Mouse (Mus musculus): ENCODE measurements around the gene Fam43a.
A peak's percentile ranks its signal among the peaks of the same experiment; 100 is the strongest.

The Fam43a gene

DNA sequence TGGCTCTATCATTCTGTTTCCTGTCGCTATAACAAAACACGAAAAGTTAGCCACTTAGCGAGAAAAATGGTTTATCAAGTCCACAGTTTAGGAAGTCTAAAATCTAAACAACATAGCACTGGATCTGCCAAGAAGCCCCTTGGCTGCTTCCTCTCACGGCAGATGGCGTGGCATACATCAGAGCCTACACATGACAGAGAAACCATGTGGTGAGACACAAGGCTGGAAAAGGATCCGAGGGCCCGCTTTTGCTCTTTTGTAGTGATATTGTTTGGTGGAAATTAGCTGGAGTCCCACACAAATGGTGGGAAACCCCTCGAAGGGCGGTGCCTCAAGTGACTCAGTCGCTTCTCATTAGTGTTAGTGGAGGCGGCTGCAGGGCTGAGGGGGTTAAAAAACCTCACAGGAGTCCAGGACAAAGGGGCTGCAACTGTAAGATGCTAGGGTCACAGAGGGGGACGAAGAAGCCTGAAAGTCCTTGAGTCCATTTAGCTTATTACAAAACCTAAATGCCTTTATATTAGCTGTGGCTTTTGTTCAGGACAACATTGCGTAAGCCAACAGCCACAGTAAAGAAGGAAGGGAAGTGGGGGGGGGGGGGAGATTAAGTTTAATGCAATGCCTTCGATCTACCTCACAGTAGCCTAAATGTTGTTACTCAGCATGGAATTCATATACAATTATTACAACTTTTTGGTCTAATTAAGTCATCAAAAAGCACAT is 3.5 kb upstream of the Fam43a start:
- peak; percentile 73 to 79 for DNase-seq (ENCODE audit: low spot score in 2 of 2)

DNA sequence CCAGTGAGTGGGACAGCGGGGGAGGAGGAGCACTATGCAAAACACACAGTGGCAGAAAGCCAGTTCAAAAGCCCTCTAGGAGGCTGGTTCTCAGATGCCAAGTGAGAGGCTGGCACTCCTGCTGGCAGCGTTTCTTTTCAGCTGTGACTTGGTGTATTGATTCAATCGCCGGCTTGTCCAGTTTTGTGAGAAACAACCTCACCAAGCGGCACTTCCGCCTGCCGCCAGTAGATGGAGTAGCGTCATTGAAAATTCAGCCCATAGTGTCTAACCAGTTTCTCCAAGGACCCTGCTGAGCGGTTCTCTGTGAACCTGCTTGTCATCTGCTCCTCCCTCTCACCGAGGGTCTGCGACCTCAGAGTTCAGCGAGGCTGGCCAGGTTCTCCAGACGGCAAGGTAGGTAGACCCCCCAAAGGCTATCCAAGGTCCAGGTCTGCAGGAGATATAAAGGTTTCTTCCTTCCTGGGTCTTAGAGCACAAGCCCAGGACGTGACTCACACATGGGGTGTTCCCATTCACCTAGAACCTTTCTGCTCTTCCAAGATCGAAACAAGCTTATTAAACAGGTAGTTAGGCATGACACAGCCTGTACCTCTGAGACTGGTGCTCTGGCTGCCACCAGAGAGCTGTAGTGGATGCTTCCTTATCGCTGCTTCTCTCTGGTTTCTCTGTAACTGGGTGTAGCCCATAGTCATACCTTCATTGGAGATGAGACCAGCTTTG is 2.4 kb upstream of the Fam43a start:
- DNase-seq (ENCODE audit: low spot score in 2 of 2): peak; percentile 94 to 95

DNA sequence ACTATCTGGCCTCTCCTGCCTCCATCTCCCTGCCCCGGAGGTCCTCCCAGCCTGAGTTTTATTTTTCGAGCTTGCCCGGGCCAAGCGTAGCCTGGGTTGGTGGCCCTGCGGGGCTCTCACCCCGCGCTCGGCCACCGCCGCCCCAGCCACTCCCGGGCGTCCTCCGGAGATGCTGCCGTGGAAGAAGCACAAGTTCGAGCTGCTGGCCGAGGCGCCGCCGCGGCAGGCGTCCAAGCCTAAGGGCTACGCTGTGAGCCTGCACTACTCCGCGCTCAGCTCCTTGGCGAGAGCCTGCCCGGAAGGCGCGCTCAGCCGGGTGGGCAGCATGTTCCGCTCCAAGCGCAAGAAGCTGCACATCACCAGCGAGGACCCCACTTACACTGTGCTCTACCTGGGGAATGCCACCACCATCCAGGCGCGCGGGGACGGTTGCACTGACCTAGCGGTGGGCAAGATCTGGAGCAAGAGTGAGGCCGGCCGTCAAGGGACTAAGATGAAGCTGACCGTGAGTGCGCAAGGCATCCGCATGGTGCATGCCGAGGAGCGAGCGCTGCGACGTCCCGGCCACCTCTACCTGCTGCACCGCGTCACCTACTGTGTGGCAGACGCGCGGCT is 1.0 kb downstream of the Fam43a start:
- peak; percentile 55 to 64 for DNase-seq (ENCODE audit: low spot score in 2 of 2)

DNA sequence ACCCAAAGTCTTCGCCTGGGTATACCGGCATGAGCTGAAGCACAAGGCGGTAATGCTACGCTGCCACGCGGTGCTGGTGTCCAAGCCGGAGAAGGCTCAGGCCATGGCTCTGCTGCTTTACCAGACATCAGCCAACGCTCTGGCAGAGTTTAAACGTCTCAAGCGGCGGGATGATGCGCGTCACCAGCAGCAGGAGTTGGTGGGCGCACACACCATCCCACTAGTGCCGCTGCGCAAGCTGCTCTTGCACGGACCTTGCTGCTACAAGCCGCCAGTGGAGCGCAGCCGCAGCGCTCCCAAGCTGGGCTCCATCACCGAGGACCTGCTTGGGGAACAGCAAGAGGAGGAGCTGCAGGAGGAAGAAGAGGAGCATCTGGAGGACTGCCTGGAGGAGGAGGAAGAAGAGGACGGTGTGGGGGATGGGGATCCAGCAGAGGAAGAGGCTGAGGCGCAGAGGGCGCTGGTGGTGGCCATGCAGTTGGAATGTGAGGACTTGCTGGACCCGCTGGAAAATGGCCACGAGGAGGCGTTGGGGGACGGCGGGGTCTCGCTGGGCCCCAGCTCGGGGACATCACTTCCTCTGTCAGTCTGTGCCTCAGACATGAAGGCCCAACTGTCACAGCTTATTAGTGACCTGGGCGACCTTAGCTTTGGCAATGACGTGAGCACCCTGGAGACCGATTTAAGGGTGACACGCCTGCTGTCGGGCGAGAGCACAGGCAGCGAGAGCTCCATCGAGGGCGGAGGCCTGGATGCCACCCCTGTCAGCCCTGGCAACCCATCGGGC is 1.7 kb downstream of the Fam43a start:
- DNase-seq (ENCODE audit: low spot score in 2 of 2): peak; percentile 63 to 65

DNA sequence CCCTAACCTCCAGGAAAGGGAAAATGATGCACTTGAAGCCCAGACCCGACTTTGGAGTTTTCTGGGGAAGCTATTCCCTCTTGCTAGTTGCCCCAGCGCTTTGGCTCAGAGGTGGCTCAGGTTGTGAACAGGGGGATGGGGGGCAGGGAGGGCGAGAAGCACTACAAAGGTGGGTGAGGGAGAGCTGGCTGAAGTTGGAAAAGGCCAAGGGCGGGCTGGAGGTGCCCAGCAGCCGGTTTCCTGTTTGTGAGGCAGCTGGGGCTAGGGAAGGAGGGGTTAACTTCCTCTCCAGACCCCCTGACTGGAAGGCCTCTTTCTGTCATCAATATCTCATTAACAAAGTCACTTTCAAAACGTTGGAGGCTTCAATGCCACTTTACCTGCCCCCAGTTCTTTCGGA is 2.4 kb downstream of the Fam43a start:
- DNase-seq (ENCODE audit: low spot score in 2 of 2): no peak

DNA sequence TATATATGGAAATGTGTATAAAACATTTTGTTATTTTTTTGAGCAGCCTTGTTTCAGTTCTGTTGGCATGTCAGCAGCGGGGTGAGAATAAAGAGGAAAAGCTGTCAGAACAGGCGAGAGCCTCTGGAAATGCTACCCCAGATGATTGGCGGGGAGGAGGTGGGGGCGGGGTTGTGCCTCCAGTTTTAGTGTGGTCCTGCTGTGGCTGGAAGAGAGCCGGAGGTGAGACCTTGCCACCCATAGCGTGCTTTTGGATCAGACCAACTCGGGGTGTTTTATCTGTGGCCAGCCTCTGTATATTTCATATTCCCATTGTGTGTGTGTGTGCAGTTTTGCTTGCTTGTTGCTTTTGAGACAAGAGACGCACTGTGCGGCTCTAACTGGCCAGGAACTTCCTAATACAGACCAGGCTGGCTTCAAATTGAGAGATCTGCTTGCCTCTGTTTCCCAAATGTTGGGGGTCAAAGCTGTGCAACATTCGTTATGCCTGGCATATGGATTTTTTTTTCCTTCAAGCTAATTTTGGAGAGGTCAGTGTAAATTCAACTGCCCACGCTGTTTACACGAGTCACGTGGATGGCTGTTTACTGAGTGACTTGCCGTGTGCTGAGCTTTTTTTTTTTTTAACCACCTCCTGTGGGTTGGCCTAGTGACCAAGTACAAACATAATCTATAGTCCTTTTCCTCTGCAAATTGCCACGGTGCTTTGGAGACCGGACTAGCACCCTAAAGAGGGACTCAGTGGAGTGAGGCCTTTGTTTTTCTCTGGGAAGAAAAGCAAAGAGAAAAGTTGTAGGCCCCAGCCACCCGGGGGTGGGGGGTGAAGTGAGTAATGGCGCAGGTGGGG is 3.4 kb downstream of the Fam43a start:
- DNase-seq (ENCODE audit: low spot score in 2 of 2): no peak

DNA sequence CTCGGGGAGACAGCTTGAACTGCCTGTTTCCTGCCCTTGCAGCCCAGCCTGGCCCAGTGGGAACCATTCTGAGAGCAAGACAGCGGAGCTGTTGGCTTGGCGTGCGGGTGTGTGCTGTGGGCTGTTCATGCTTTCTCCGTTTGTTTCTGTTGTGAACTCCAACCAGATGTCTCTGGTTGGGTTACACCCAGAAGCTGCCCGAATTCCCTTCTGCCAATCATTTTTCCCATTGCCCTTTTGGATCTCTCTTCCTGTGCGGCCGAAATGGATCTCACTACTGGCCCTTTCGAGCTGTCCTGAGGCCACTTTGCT is 4.0 kb downstream of the Fam43a start:
- no peak for DNase-seq (ENCODE audit: low spot score in 2 of 2)

DNA sequence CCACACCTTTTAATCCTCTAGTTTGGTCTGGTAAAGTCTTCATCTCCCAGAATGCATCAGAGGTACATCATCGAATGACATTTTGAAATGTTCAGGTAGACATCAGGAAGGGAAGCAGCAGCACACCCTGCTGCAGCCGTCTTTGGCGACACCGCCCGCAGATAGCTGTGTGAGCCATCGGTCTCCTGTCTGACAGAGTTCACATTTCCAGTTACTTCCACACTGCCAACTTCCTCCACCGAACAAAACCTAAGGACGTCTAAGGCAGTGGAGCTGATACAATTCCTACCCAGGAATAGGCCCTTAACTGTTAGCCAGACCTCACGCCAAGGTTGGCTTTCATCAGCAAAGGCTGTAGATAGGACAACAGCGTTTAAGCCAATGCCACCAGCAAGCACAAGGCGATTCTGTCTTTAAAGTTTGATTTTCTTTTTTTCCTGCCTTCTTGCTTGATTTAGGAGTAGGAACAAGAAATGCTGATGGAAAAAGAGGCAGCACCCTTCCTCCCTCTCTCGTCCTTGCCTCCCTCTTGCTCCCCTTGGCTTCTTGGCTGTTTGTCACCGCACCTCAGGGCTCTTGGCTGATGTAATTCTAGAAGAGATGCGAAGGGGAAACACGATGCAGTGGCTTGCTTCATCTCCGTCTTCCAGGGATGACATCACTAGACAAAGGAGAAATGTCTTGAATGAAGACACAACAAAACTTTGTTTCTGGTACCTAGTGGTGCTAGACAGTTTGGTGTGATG is 4.7 kb downstream of the Fam43a start:
- no peak for DNase-seq (ENCODE audit: low spot score in 2 of 2)

DNA sequence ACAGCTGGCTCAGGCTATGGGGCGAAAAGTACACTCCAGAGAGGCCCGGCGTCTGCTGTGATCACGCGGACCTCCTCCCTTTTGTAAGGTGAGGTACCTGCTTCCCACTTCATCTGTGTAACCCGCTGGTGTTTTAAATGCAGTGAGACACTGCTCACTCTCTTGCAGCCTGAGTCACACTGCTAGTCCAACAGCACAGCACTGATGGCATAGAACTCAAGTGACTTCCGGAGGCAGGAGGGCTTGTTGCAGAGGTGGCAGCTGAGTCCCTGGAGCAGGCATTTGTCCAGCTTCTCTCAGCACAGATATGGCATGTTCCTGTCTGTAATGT is 5.2 kb downstream of the Fam43a start:
- no peak for DNase-seq (ENCODE audit: low spot score in 2 of 2)

DNA sequence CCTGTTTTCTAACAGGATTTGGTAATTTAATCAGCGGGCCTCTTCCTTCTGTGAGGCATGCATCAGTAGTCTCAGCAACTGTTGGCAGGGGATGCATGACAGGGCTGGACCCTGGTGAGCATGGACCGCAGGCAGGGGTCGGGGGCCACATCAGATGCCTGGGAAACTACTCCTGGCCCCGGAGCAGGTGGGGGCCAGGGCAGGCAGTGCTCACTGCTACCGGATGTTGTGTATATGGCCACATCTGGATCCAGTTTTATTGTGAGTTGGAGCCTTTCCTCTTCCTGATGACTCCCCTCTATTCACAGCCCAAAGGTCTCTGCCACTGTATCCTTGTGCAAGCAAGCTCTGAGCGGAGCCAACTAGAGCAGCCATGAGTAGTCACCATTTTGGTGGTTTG is 6.0 kb downstream of the Fam43a start:
- no peak for DNase-seq (ENCODE audit: low spot score in 2 of 2)

DNA sequence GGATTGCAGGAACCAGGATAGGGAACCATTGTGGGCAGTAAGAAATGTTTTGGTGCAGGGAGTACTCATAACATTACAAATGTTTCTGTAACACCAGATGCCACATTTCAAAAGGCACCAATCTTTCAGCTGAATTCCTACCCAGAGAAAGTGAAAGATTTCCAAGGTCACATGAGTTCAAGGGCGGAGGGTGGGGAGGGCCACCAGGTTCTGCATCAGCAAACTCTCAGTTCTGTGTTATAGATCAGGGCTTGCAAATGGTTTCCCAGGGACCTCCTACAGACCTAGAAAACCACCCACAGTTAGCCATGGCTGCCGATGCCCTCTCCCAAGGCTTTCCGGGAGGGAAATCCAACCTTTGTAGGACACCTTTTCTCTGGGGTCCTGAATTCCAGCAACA is 8.3 kb downstream of the Fam43a start:
- DNase-seq (ENCODE audit: low spot score in 2 of 2): no peak

DNA sequence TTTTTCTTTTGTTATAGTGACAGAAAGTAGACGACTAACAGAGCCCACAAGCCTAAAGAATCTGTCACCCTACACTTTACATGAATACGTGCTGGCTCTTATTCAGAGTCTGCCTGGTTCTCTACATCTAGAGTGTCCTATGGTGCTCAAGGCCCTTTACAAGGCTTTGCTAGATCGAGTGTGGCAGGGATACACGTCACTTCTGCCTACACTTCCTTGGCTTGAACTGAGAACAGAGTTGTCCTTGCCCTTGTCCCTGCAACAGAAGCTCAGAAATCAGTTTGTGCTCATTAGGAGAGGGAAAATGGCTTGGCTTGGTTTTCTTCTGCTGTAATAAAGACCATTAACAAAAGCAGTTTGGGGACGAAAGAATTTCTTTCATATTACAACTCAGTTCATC is 11.8 kb downstream of the Fam43a start:
- DNase-seq (ENCODE audit: low spot score in 2 of 2): no peak

DNA sequence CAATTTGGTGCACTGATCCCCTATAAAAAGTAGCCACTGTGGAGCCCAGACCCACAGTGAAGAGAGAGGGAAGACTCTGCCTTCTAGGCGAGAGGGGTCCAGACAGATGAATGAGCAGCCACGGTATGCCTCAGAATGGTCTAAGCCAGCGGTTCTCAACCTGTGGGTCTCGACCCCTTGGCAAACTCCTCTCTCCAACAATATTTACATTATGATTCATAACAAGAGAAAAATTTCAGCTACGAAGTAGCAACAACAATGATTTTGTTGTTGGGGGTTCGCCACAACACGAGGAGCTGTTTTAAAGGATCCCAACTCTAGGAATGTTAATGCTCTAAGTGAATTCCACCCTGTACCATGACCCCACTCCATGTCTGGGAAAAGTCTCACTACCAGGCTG is 13.6 kb downstream of the Fam43a start:
- DNase-seq (ENCODE audit: low spot score in 2 of 2): no peak

DNA sequence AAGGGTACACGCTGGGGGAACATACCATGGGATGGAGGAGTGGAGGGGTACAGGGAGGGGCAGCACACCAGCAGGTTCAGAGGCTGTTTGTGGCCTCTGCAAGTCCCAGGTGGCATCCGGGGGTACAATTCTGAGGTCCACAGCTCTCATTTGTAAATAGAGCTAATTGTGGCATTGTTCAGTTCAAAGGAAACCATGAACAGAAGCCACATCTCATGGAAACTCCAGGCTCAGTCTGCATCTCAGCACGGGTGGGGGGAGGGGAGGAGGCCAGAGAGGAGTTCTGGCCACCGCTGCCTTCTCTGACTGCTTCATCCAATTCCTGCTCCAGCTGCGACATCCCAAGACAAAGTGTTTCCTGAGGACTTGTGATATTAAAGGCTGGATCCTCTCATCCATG is 14.6 kb downstream of the Fam43a start:
- DNase-seq (ENCODE audit: low spot score in 2 of 2): no peak

DNA sequence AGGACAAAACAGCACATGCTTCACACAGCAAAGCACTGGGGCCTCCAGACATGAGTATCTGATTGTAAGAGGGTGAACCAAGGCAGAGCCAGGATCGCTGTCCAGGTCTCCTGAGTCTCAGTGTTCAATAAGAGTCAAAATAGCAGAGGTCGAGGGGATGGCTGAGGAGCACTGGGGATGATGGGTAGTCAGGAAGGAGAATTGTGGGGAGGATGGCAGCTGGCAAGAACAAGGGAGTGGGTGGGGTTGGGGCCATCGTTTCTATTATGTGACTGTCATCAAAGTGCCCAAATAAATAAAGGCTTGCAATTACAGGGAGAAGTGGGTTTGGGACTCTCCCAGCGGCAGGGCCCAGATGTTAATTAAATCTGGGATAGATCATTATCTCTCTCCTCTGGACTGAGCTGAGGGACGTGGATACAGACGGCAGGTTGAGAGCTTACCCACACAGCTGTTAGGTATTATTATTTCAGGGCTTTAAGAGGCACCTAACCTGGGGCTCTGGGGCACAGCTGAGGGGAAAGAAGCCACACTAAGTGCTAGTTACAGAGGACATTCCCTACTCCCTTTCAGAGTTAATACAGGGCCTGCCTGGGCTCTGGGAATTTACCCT is 15.3 kb downstream of the Fam43a start:
- no peak for DNase-seq (ENCODE audit: low spot score in 2 of 2)

DNA sequence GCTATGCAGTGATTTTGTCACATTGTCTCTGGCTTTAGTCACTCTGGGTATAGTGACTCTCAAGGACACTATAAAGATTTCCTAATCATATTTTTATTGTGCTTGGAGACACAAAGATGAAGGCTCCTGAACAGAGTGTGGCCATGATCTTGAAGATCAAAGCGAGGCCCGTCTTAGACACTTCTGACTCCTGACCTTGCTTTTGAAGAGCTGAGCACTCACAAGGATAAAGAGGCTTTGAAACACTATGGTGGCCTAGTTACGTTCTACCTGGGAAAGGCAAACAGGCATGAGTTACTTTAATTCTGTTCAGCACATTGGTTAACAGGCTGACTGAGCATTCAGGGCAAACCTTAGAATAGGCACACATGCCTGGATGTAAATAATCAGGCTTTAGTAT is 16.8 kb downstream of the Fam43a start:
- no peak for DNase-seq (ENCODE audit: low spot score in 2 of 2)

DNA sequence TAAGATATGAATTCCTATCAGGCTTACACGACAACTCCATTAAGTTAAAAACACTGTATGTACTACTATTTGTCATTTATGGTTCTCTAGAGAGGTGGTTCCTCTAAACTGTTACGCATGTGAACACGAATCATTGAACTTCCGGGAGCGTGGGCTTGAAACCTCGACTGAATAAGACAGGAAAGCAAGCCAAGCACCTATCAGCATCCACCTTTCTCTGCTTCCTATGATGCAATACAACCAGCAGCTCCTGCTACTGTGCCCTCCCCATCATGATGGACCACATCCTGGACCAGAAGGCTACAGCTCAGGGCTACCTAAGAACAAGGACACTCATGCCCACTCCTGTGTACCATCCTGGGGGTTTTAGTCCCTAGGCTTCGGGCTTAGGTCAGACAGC is 24.1 kb downstream of the Fam43a start:
- DNase-seq (ENCODE audit: low spot score in 2 of 2): no peak

DNA sequence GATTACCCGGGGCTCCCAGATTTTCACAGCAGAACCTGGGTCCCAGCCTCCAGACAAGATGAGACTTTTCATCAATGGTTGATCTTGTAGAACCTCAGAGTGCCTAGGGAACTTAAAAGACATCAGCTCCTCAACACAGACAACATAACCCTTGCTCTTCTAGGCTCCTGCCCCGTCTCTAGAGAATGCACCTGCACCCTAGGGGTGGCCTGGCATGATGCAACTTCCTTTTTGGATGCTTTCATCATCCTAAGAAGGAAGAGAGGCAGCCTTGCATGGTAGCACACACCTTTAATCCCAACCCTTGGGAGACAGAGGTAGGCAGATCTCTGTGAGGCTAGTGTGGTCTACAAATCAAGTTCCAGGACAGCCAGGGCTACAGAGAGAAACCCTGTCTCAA is 25.1 kb downstream of the Fam43a start:
- no peak for DNase-seq (ENCODE audit: low spot score in 2 of 2)

DNA sequence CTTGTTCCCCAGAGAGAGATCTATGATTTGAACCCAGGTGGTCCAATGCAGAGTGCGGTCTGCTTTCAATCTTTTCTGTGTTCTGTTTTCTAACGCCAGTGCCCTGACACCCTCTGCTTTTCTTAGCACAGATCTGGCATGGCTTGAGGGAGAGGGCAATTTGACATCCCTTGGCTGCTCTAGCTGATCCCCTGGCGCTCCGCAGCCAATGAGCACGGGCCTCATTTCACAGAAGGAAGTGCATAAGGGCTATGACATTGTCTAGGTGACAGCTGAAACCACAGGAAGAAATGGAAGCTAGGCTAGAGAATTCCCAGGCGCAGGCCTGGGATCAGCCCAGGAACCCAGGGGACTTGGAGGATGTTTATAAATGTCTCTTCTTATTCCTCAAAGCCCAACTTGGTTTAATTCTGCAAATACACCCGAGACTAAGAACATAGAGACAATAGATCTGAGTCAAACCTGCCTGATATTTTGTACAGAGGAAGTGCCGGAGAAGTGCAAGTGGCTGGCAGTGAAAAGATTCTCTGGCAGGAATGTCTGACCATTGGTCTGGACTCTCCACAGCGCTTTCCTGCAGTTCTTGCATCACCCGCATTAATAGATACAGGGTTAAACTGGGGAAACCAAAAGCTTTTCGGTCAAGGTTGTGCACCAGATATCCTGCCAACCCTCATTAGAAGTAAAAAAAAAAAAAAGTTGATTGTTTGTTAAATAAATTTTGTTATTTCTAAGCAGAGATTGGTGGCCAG is 28.2 kb downstream of the Fam43a start:
- DNase-seq (ENCODE audit: low spot score in 2 of 2): no peak

DNA sequence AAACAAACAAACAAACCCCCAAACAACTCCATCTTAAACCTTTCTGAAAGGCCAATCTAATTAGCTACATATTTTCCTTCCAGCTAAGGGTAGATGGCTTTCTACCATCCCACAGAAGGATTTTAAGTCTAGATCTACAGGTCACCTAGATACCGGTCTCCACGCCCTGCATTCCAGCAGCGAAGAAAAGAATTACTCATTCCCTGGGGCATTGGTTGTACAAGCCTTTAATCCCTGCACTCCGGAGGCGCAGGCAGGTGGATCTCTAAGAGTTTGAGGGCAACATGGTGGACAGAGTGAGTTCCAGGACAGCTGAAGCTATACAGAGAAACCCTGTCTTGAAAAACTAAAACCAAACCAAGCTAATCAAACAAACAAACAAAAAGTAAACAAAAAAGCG is 28.9 kb downstream of the Fam43a start:
- no peak for DNase-seq (ENCODE audit: low spot score in 2 of 2)

Measured in right cerebral cortex, postnatal 10 days (tissue).